Mouse (Mus musculus): ENCODE results near the gene Pard6b. TPM values are rescaled to one million over a fixed set of nuclear protein-coding genes. Genes with fewer than 3 reads are reported as not detected.
A peak's percentile ranks its signal among the peaks of the same experiment; 100 is the strongest.

Pard6b gene
- polyA plus RNA-seq, 1 experiment from 2014 or later = 7.9 TPM

DNA sequence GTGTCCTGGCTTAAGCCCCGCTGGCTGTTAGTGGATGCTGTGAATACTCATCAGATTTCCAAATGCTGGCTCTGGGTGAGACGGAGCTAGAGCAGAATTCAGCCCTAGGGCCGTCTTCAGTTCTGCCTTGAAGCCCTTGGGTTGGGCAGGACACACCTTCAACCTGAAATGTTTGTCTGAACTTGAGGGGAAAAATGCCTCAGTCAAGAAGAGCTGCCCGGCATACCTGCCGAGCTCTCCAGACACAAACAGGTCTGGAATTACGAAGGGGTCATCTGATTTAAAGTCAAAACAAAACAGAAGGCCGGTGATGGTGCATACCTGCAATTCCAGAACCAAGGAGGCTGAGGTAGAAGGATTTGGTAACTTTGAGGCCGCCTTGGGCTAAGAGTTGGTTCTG is 14.0 kb upstream of the Pard6b start:
- Histone ChIP-seq H3K27me3 (no peaks in the 10 kb centered on the region), H3K27ac (no peak overlapping the region), H3K36me3 (no peaks in the 10 kb centered on the region), H3K9ac (replicated peaks) (no peak overlapping the region), H3K4me3 (replicated peaks) (no peak overlapping the region), H3K4me2 (replicated peaks) (no peak overlapping the region), H3K9me3 (no peaks in the 10 kb centered on the region), H3K4me1 (replicated peaks) (no peaks in the 10 kb centered on the region)
- 60% methylated on average over 8 of the region's 8 CpGs for WGBS
- ATAC-seq = no peak

GRCm38 (mm10) chr2:168070425-168070824 is 10.4 kb upstream of the Pard6b start:
- ATAC-seq = no peak
- H3K4me3 ChIP-seq (replicated peaks) = no peak overlapping the region
- peaks cover 12% of the 10 kb centered on the region for H3K4me1 ChIP-seq (replicated peaks)
- H3K27me3 ChIP-seq = no peaks in the 10 kb centered on the region
- no peaks in the 10 kb centered on the region for H3K9me3 ChIP-seq
- no peaks in the 10 kb centered on the region for H3K36me3 ChIP-seq
- H3K4me2 ChIP-seq (replicated peaks) = no peak overlapping the region
- WGBS = 62% methylated on average over 5 of the region's 5 CpGs
- H3K27ac ChIP-seq = no peak overlapping the region
- no peak overlapping the region for H3K9ac ChIP-seq (replicated peaks)

DNA sequence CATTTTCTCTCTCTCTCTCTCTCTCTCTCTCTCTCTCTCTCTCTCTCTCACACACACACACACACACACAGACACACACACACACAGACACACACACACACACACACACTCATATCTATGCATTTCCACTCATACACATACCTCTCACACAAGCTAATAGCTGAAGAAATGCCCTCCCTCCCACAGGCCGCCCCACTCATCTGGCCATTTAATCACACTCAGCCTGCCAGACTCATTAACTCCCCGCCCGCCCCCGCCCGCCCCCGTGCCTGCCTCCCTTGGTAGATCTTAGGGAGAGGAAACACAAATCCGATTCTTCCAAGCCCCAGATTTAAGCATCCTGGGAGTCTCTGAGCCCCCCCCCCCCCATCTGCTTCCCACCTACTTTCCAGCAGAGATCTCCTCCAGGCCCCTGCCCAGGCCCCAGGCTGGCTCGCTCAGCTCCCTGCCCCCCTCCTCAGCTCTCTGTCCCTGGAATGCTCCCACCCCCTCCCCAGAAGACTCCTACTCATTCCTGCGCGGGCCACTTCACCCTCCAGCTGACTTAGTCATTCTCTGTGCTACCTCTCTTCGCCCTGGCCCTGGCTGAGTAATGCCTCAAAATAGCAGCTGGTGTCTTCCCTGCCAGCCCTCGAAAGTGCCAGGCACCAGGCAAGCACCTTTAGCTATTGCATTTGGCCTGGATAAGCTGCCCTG is 8.2 kb upstream of the Pard6b start:
- ATAC-seq = peak; percentile 67
- Histone ChIP-seq H3K4me3 (replicated peaks) (no peak overlapping the region), H3K36me3 (no peaks in the 10 kb centered on the region), H3K4me2 (replicated peaks) (no peak overlapping the region), H3K27me3 (no peaks in the 10 kb centered on the region), H3K27ac (0 out of 2 replicates have a peak overlapping the region, but pooled peaks have one; percentile 14), H3K9ac (replicated peaks) (no peak overlapping the region), H3K4me1 (replicated peaks) (peaks cover 12% of the 10 kb centered on the region), H3K9me3 (no peaks in the 10 kb centered on the region)
- 5% methylated on average over 11 of the region's 12 CpGs for WGBS

DNA sequence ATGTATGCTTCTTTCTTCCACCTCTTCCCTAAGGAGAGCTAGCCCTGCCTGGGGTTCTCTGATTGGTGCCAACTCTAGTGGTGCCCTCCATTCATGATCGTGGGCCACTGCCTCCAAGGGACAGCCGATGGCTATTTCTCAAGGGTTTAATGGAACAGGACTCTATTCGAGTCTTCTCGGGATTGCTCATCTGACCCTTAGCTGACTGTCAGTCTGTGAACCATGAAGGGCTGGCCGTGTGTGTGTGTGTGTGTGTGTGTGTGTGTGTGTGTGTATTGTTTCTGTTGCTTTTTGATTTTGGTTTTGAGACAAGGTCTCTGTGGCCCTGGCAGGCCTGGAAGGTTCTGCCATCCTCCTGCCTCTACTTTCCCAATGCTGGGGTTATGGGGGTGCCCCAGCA is 7.1 kb upstream of the Pard6b start:
- no peak for ATAC-seq
- Histone ChIP-seq H3K4me3 (replicated peaks) (no peak overlapping the region), H3K27me3 (0 out of 2 replicates have a peak, but pooled peaks cover under 1% of the 10 kb centered on the region), H3K9ac (replicated peaks) (no peak overlapping the region), H3K4me2 (replicated peaks) (no peak overlapping the region), H3K27ac (no peak overlapping the region), H3K36me3 (no peaks in the 10 kb centered on the region), H3K9me3 (no peaks in the 10 kb centered on the region), H3K4me1 (replicated peaks) (peaks cover 12% of the 10 kb centered on the region)
- 62% methylated on average over 5 of the region's 5 CpGs for WGBS

- ATAC-seq = no peak
- WGBS = 64% methylated on average over 3 of the region's 3 CpGs
- H3K27me3 ChIP-seq = 0 out of 2 replicates have a peak, but pooled peaks cover 6% of the 10 kb centered on the region
- no peak overlapping the region for H3K9ac ChIP-seq (replicated peaks)
- no peaks in the 10 kb centered on the region for H3K9me3 ChIP-seq
- H3K4me3 ChIP-seq (replicated peaks) = no peak overlapping the region
- peaks cover 12% of the 10 kb centered on the region for H3K4me1 ChIP-seq (replicated peaks)
- no peak overlapping the region for H3K4me2 ChIP-seq (replicated peaks)
- no peaks in the 10 kb centered on the region for H3K36me3 ChIP-seq
- no peak overlapping the region for H3K27ac ChIP-seq
Measured at GRCm38 (mm10) chr2:168074457-168074856, 6.3 kb upstream of the Pard6b start.

DNA sequence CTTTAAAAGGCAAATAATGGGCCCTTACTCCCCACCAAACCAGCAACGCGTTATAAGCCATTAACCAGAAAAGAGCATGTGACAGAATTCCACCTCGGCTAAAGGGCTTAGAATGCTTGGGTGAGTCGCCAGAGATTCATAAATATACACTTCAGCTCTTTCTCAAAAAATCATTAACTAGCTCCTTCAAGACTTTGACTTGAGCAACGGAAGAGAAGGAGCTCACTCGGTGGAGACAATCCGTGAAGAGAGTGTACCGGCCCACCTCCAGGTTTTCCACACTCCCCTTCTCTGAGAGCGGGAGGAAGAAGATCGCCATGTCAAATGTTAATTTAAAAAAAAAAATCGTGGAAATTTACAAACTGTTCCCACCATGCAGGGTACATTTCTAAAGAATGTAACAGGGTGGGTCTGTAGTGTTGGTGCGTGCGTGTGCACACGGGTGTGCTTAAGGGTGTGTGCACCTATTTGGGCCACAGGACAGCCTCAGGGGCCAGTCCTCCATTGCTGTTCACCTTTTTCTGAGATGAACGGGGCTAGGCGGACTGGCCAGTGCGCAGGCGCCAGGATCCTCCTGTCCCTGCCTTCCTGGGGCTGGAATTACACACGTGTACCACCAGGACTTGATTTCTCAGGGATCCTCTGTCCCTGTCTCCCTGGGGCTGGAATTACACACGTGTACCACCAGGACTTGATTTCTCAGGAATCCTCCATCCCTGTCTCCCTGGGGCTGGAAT is 3.8 kb upstream of the Pard6b start:
- Histone ChIP-seq H3K9me3 (no peaks in the 10 kb centered on the region), H3K4me1 (replicated peaks) (peaks cover 23% of the 10 kb centered on the region), H3K4me2 (replicated peaks) (no peak overlapping the region), H3K9ac (replicated peaks) (no peak overlapping the region), H3K27me3 (0 out of 2 replicates have a peak, but pooled peaks cover 6% of the 10 kb centered on the region), H3K27ac (no peak overlapping the region), H3K4me3 (replicated peaks) (no peak overlapping the region), H3K36me3 (no peaks in the 10 kb centered on the region)
- ATAC-seq = no peak
- 78% methylated on average over 20 of the region's 20 CpGs for WGBS

DNA sequence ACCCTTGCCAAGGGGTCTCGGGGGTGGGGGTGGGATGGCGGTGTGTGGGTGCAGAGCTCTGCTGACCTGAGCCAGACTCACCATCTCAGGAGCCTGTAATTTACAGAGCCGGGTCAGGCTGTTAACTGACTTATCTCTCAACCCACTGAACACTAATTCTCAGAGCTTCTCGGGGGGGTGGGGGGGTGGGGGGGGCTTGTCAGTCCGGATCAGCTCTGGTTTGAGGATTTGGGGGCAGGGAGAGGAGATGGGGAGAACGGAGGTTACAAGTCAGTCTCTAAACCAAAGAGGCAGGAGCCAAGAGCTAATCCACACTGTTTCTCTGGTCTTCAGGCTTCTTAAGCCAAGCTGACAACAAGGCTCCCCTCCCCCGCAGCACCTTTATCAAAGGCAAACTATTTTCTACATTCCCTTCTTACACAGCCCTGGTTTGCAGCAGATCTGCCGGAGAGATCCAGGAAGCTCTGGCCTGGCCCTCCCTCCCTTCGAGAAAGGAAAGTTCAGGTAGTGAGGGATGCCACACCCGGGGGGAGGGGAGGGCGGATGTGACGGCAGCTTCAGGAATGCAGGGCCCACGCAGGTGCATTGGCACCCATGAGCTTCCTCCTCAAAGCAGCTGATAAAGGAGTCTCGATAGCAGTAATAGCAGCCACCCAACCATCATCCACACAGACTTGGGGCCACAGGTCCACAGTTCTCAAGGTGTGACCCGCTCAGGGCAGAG is 2.5 kb upstream of the Pard6b start:
- no peak for ATAC-seq
- no peaks in the 10 kb centered on the region for H3K36me3 ChIP-seq
- H3K4me2 ChIP-seq (replicated peaks) = no peak overlapping the region
- H3K4me1 ChIP-seq (replicated peaks) = peaks cover 21% of the 10 kb centered on the region
- H3K27ac ChIP-seq = no peak overlapping the region
- peaks cover 13% of the 10 kb centered on the region for H3K27me3 ChIP-seq
- no peak overlapping the region for H3K4me3 ChIP-seq (replicated peaks)
- WGBS = 49% methylated on average over 15 of the region's 15 CpGs
- no peak overlapping the region for H3K9ac ChIP-seq (replicated peaks)
- H3K9me3 ChIP-seq = no peaks in the 10 kb centered on the region

- WGBS = under 1% methylated on average over 43 of the region's 49 CpGs
- Histone ChIP-seq H3K27me3 (peaks cover 16% of the 10 kb centered on the region), H3K4me1 (replicated peaks) (peaks cover 21% of the 10 kb centered on the region), H3K9me3 (no peaks in the 10 kb centered on the region), H3K4me2 (replicated peaks) (peak overlapping the region; percentile 94), H3K9ac (replicated peaks) (peak overlapping the region; percentile 85), H3K36me3 (no peaks in the 10 kb centered on the region), H3K27ac (peak overlapping the region; percentile 87), H3K4me3 (replicated peaks) (peak overlapping the region; percentile 62)
- ATAC-seq = peak; percentile 38
Measured at GRCm38 (mm10) chr2:168081299-168081932, 612 bp downstream of the Pard6b start.

GRCm38 (mm10) chr2:168081933-168082306 is 1.1 kb downstream of the Pard6b start:
- no peak for ATAC-seq
- peak overlapping the region; percentile 62 for H3K4me3 ChIP-seq (replicated peaks)
- peak overlapping the region; percentile 94 for H3K4me2 ChIP-seq (replicated peaks)
- H3K36me3 ChIP-seq = no peaks in the 10 kb centered on the region
- peaks cover 21% of the 10 kb centered on the region for H3K4me1 ChIP-seq (replicated peaks)
- peak overlapping the region; percentile 85 for H3K9ac ChIP-seq (replicated peaks)
- H3K27me3 ChIP-seq = peaks cover 16% of the 10 kb centered on the region
- 3% methylated on average over 14 of the region's 14 CpGs for WGBS
- no peaks in the 10 kb centered on the region for H3K9me3 ChIP-seq
- no peak overlapping the region for H3K27ac ChIP-seq

DNA sequence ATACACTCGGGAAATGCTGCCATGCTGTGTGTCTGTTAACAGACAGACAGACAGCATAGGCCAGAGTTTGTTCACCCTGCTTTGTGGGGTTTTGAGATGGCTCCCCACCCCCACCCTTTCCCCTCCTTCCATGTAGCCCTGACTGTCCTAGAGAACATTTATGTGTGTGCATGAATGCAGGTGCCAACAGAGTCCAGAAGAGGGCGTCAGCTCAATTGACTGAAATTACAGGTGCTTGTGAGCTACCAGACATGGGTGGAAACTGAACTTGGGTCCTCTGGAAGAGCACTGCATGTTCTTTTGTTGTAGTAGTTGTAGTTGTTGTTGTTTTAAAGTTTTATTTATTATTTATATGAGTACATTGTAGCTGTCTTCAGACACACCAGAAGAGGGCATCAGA is 2.8 kb downstream of the Pard6b start:
- no peak overlapping the region for H3K27ac ChIP-seq
- 82% methylated on average over 2 of the region's 2 CpGs for WGBS
- peaks cover 21% of the 10 kb centered on the region for H3K4me1 ChIP-seq (replicated peaks)
- no peak overlapping the region for H3K4me3 ChIP-seq (replicated peaks)
- H3K9me3 ChIP-seq = no peaks in the 10 kb centered on the region
- H3K36me3 ChIP-seq = peaks cover 7% of the 10 kb centered on the region
- ATAC-seq = no peak
- no peak overlapping the region for H3K4me2 ChIP-seq (replicated peaks)
- H3K27me3 ChIP-seq = peaks cover 16% of the 10 kb centered on the region
- no peak overlapping the region for H3K9ac ChIP-seq (replicated peaks)

- Histone ChIP-seq H3K4me2 (replicated peaks) (no peak overlapping the region), H3K9ac (replicated peaks) (no peak overlapping the region), H3K27me3 (peaks cover 11% of the 10 kb centered on the region), H3K4me3 (replicated peaks) (no peak overlapping the region), H3K36me3 (peaks cover 11% of the 10 kb centered on the region), H3K27ac (no peak overlapping the region), H3K9me3 (no peaks in the 10 kb centered on the region), H3K4me1 (replicated peaks) (peaks cover 21% of the 10 kb centered on the region)
- no peak for ATAC-seq
- WGBS = 91% methylated on average over 7 of the region's 7 CpGs
Measured at GRCm38 (mm10) chr2:168084228-168084627, 3.4 kb downstream of the Pard6b start.

Data from midbrain, embryonic 13.5 days (tissue).